Mouse (Mus musculus) activated CD4-positive, CD25-positive, alpha-beta regulatory T cell, adult 4 months (primary cell): ENCODE results near the gene Ube2h. TPM values are rescaled to one million over a fixed set of nuclear protein-coding genes. Genes with fewer than 3 reads are reported as not detected.

Experiments
- ATAC-seq: one replicate; pipeline ENCODE4 v1.8.0; 2017
- polyA plus RNA-seq, 2 experiments: library from polyadenylated mRNA; unstranded; fragments of 100-300 nt; shearing (Covaris generic); gene quantifications; one replicate each; pipeline ENCODE4 v1.2.1; 2017

Gene Ube2h
- polyA plus RNA-seq, 2 experiments from 2014 or later, result 117 to 152 TPM

DNA sequence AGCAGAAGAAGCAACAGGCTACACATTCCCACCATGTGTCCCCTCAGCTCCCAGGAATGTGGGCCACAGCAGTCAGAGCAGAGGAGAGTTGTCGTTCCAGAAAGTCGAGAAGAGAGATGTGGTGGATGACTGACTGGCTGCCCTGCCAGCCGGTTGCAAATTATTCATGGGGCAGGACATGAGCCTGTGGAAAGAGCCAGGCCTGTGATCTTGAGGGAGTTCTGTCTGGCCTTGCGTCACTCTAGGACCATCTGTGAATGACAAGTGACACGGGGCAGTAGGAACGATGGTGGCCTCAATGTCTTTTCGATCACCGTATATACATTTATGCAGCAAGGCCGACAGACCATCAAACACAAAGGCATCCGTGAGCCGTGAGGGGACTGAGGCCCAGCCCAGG lies 108.7 kb downstream of the Ube2h start:
- no peak for ATAC-seq

DNA sequence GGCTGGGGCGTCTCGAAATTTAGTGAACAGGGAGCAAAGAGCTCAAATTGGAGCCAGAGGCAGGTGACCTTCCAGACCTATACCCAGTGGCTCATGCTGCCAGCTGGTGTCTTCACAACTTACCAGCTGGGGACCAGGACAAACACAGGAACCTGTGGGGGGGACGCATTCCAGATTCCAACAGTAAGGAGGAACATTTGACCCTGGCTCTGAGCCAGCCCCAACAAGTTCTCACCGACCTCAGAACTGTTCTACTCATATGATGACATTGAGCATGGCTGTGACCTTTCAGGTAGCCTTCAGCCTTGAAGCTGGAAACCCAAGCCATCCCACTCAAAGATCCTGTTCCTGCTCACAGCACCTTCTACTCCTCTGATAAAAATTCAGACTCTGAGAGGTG lies 120.7 kb downstream of the Ube2h start:
- no peak for ATAC-seq

DNA sequence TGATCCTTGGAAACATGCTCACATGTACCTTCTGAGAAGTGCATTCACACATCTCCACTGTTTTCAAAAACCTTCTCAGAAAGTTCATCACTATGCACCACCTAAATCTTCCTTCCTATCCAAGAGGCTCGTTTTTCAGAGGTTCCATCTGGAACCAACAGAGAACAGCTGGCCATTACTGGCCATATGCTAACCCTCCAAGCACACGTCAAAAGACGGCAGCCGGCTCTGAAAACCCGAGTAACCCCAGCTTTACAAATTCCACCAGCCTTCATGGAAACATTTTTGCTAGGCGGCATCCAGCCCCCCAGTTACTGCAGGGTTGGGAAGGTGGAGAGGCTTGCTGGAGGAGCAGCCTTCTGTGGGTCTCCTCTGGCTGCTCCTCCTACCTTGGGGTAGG lies 122.3 kb downstream of the Ube2h start:
- ATAC-seq, result no peak

DNA sequence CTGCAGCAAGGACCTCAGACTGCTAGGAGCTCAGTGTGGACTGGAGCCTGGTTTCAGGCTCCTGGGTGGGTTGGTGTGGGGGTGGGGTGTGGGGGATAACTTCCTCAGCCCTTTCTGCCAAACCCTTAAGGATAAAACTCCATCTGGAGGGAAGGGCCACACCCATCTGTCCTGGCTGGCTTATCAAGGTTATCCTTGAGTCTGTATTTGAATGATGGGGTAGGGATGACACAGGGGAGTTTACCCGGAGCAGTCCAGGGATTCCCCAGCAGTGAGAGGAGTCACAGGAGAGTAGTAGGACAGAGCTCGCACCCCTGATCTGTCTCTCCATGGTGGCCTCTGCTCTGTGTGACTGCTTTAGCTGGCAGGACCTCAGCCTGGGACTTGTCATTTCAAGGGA lies 124.0 kb downstream of the Ube2h start:
- ATAC-seq, result no peak

DNA sequence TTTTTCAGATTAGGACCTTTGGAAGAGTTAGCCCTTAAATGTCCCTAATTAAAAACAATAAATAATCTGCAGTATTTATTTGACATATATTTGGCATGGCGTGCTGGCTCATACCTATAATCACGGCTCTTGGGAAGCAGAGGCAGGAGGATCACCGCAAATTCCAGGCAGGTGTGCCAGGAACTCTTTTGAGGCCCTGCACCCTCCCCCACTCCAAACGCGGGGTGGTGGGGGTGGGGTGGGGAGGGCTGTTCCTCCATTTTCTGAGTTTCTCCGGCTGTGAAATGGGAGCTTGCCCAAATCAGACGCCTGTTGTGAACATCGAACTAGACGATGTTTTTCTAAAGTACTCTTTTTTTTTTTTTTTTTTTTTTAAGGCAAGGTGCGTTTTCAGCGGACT lies 125.3 kb downstream of the Ube2h start:
- ATAC-seq, result no peak

DNA sequence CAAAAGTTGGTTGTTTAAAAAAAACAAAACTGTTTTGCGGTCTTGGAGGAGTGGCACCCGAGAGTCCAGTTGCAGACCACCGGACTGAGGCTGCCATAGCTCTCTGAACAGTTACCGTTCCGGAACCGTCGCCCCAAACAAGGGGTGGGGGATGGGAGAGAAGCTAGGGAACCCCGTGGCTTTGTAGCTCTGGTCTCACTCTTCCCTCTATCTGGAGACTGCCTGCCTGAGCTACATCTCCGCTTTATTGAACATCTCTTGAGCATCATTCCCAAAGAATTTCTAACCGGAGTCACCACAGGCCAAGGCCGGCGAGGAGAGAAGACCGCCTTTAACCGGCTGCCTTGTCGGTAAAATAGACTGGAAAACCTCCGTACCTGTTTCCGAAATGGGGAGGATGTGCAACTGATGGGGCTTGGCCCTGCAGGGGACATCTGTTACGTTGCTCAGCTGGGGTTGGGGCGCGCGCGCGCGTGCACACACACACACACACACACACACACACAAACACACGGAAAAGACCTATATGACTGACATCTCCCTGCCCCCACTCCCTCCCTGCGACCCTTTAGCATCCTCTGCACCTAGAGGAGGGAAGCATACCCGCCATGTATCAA lies 126.2 kb downstream of the Ube2h start:
- ATAC-seq, result no peak

DNA sequence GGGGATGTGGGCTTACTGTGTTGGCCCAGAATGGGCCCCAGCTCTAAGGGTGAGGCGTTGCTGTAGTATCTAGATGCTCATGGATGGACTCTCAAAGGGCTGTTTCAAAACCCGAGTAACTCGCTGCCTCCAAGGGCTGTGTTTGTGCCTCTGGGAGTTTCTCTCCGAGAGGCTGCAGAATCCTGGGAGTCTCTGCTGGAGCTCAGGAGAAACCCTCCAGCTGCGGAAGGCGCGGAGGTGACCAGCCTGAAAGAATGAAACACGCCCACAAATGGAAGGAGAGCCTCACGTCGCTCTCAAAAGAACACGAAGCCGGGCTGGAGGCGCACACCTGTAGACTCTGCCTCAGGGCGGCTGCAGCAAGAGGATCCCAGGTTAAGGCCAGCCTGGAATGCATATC lies 127.0 kb downstream of the Ube2h start:
- no peak for ATAC-seq

DNA sequence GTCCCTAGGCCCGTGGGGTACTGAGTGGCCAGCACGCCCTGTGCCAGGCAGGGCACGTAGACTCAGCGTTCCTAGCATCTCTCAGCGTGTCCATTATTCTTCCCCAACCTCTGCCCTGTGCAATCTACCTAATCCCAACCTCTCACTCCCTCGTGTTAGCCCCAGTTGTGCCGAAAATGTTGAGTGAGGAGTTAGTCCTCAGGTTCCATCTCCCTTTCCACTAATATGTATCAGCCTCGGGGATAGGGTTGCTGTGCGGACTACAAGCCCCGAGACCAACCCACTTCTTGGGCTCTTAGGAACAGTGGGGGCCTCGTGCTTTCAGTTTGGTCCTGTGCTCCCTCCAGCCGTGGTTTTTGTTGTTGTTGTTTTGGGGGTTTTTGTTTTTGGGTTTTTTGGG lies 127.8 kb downstream of the Ube2h start:
- ATAC-seq, result no peak

DNA sequence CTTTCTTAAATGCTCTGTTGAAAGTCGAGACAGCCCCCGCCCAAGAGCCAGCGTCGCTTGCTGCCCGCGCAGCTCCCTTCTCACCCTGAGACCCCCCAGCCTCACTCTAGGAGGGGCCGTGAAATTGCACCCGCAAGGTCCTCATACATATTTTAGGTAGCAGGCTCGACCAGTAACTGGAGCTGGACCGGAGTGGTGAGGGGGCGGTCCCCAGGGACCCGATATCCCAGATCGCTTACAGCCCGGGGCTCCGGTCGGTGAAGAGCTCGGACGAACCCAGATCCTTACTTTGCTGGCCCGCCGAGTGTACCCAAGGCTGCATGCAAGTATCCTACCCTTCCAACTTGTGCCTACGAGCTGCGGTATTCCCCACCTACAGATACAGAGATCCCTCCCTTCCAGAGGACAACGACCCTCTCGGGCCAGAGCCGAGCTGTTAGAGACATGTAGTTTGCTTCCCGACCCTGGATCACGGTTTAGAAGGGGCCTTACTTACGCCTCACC lies 128.4 kb downstream of the Ube2h start:
- no peak for ATAC-seq

DNA sequence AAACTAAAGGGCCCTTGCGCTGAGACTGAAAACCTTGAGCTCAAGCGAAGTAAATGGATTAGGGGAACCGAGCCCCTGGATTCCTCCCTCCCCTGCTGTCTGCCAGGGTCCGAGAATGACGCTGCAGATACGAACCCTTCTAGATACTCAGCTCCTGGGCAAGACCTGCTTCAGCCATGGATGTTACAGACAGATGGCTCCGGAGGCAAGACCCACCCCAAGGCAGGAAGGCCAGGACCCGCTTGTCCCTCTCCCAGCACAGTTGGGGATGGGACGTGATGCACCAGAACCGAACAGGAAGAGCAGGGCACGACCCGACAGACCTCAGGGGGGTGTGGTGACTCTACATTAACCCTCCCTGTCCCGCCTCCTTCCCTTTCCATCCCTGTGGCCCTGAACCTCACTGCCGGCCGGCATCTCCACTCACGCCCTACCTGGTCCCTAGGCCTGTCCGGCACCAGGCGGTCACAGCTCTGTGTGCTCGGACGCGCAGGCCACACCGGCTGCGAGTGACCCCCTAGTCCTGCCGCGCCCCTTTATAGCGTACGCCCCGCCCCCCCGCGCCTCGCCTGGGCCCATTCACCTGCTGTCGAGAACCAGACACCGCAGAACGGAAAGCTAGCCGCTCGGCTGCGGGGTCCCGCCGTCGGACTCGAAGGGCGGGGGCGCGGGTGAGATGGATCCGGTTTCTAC lies 129.0 kb downstream of the Ube2h start:
- ATAC-seq, result no peak

DNA sequence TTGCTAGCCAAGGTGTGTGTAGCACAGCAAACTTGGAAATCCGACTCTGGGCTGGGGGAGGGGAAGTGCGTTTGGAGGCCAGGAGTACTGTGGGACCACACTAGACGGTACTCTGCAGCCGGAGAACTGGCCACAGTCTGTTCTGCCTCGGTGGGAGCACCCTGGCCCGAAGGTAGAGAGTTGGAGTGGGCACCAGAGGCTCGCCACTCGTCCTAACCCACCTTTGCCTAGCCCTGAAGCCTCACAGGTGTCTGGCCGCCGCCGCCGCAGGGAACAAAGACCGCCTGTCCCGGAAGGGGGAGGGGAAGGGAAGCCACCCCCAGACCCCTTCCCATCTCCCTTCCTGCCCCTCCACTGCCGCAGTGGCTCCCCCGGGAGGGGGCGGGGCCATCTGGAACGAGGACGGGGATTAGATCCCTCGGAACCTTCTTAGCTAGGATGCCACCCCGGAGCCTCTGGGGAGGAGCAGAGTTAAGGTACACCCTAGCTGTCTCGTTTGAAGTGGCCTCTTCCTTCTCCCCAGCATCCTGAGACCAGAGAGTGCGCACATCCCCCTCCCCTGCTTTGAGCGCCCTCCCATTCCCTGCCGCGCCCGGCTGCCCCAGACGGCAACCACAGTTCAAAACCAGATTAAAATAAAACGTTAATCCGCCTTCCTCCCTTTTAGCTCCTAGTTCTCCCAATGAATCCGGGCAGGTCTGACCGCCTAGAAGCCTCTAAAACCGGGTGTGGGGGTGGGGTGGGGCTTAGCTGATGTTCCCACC lies 129.7 kb downstream of the Ube2h start:
- peak; percentile 10 for ATAC-seq

DNA sequence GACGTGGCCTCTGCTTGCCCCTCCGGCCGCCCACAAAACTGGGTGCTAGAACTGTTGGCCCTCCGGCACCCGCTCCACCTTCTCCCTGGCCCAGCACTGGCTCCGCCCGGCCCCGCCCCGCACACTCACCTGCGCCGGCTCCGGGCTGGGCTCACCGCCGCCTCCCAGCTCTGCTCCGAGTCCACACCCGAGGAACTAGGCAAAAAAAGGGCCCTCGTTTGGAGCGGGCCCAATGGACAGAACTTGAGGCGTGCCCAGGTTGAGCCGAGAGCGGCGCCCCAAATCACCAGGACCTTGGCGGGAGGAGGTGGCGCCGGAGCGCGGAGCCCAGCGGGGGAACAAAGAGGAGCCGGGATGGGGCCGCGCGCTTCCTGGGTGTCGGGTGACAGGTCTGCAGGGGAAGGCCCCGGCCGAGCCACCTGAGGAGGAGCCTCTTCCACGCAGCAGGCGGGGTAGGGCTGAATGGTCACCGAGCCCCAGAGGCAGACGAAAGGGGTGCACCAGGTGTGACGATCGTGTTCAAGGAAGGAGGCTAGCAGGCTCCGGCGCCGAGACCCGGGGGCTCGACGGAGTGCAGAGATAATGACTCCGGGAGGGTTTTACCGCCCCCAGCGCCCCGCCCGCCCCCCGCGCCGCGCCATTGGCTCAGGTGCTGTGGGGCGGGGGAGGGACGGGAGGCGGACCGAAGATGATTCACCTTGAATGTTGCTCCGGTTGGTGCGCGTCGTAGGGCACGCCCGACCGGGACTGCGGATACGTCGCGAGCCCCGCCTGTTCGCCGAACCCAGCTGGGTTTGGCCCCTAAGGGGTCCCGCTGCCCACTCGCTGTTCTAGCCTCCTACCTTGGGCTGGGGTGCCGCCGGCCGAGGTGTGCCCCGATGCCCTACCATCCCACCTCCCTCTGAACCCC lies 130.5 kb downstream of the Ube2h start:
- peak; percentile 59 for ATAC-seq

DNA sequence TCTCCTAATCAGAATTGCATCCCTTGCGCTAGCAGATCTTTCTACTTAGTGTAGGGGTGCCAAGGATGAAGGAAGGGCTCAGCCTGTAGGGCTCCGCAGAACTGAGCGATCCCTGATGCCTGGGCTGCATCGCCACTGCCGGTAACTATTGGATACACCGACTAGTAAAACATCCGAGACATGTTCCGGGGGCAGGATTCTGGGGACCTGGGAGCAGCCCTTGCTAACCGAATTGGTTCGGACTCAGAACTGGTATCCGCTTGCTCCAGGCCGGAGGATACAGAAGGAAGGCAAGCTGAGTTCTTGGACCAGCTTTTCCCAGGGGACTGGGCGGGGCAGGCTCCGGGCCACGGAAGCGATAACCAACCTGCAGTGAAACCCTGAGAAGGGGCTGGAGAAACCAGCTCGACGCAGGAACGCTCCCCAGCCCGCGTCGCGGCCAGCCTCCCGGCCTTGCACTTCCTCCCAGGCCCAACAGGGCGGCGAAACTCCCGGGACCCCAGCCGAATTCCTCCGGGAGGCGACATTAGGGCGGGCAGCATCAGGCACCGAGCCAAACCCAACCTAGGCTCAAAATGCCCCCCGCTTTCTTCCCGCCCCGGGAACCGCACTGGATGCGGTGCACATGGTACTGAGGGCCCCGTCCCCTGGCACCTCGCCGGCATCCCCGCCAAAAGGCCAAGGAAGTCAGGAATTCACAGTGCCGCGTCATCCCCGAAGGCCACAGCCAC lies 131.4 kb downstream of the Ube2h start:
- ATAC-seq, result no peak

DNA sequence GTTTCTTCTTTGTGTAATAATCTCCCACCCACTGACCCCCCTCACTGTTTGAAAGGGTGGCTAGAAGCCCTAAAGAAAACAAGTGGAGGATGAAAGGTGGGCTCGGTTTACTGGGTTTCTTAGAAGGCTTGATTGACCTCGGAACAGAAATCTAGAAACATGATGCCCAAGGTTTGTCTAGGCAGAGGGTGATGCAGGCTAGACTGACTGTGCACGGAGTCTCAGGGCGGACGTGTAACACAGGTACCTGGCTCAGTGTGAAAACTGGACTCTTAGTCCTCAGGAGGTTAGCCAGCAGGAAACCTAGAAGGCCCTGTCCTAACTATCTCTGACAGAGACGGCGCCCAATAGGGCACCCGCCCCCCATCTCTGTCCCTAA lies 131.9 kb downstream of the Ube2h start:
- no peak for ATAC-seq

DNA sequence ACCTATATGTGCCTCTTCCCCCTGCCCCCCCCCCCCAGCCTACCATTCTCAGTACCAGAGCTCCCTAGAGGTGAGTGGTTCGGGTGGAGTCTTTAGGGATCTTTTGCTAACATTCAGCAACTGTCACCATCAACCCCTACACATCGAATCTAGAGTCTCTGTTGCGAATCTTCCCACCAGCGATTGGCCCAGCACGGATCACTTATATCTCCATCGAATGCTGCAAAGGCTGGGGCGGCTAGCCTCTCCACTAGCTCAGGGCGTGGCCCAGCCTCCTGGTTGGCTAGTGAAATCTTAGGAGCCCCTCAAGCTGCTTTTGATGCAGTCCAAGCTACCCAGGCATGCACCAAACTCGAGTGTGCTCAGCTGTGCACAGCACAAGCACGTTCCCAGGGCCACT lies 132.4 kb downstream of the Ube2h start:
- ATAC-seq, result no peak

DNA sequence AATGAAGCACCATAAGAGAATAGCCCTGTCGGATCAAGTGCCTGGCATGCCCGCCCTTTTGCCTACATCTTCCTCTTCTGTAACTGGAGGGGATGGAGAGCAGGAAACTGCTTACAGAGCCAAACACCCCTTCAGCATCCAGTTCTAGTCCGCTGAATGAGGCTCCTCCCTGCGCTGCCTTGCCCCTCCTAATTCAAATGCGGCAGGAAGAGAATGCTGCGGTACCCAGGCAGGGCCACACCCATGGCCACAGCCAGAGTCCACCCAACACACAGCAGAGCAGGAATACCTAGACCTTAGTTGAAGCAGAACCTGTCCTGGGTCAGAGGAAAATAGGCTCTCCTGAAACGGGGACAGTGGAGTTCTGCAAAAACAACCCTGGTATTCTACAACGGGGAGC lies 133.1 kb downstream of the Ube2h start:
- ATAC-seq, result no peak

DNA sequence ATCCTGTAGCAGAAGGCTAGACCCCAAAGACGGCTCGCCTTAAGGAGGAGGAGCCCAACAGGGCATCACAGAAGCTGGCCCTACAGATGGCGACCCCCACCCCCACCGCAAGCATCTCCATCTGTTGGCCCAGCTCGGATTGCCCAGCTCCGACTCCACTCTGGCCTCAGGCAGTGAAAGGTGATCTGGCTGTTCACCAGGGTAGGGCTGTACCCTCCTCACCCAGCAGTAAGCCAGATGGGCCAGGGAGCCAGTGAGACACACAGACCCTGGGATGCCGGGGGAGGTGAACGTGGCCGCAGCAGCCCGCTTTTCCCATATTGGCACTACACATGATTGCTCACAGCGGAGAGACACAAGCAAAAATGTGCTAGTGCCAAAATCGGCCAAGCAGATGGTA lies 135.2 kb downstream of the Ube2h start:
- no peak for ATAC-seq

DNA sequence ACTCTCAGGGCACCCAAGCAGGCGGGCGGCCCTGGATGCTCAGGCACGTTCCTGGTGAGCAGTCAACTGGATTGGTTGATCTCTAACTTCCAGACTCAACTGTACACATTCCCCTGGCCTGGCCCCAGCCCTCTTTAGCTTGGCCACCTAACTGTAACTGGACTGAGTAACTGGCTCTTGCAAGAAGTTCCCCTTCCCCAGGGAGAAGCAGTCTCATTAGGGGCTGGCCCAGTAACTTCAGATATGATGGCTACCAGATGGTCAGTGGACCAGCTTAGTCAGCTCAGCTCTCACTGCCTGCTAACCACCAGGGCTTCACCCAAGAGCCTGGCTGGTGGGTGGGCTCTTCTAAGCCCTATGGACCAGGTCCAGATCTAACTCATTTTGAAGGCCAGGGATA lies 136.1 kb downstream of the Ube2h start:
- no peak for ATAC-seq

DNA sequence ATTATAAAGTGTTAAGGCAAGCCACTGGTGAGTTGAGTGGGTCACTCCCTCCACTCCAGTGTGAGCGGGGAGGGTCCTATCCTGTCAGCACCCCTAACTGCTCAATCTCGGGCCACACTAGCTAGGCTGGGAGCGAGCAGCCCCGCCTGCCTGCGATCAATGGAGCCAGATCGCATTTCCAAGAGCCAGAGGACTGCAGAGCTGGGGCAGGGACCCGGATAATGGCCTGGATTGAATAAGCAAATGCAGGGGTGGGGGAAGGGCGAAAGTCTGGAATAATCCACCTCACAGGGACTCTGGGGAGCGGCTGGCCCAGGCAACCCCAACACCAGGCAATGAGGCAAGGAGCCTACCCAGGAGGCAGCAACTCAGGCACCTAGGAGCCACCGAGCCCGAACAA lies 137.1 kb downstream of the Ube2h start:
- no peak for ATAC-seq

DNA sequence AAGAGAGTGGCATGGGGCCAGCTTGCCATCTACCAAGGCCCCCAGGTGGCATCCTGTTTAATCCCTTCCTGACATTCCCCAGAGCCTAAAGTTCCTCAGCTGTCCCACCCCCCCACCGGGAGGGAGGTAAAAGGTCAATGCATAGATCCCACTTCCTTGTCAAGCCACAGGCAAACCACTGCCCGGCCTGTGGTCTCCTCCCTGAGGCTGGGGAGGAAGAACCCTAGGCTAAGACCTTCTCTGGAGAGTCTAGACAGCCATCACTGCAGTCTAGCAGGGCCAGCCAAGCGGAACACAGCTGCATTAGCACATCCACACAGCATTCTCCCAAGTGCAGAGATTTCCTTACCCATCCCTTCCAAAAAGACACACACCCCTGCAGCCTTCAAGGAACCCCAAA lies 138.0 kb downstream of the Ube2h start:
- no peak for ATAC-seq

DNA sequence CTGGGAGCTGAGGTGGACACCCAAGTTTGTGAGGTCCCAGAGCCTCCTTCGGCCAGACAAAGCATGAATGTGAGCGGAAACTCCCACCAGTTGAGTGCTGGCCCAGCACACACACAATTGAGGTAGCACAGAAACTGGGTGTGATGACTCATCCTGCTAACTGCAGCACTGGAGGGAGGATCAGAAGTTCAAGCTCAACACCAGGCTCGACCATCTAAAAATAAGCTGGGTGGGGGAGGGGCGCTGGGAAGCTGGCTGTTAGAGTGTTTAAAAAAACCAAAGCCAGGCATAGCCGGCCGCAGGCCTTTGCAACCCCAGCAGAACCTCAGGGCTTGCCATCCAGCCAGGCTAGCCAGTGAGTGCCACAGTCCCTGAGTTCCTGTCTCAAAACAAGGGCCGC lies 142.2 kb downstream of the Ube2h start:
- no peak for ATAC-seq

DNA sequence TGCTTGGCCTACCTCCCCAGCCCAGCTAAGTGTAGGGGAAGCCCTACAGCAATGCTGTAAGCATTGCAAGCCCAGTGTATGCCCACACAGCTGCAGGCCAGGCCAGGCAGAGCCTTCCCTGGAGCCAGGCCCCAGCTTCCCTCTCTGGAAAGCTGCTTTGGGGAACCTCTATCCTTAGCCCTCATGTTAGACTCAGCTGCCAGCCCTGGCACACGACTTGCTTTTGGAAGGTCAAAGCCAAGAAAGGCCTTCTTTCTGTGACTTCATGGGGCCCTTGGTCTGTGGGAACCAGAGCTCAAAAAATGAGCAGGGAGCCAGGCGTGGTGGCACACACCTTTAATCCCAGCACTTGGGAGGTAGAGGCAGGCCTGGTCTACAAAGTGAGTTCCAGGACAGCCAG lies 142.7 kb downstream of the Ube2h start:
- ATAC-seq, result no peak
